Mouse (Mus musculus) small intestine, adult 2 months (tissue): Measurements from ENCODE around the gene Eif2s1. TPM values are rescaled to one million over a fixed set of nuclear protein-coding genes. Genes with fewer than 3 reads are reported as not detected.

Experiments used
- H3K27ac ChIP-seq: fragments of 200-500 bp; 2 replicates; pipeline ENCODE4 v1.5.1; 2012; ENCODE audit warnings: low read depth, low read length, control low read depth, inconsistent platforms; ENCODE audit not compliant: insufficient read depth
- H3K27me3 ChIP-seq: fragments of 200-500 bp; 2 replicates; pipeline ENCODE4 v1.6.1; 2012; ENCODE audit warnings: mild to moderate bottlenecking, moderate library complexity, low read length, inconsistent platforms; ENCODE audit not compliant: control insufficient read depth, insufficient read depth
- H3K36me3 ChIP-seq: fragments of 200-500 bp; 2 replicates; pipeline ENCODE4 v1.6.1; 2012; ENCODE audit warnings: mild to moderate bottlenecking, low read length, control low read depth, inconsistent platforms; ENCODE audit not compliant: control insufficient read depth, insufficient read depth
- H3K4me1 ChIP-seq: fragments of 200-500 bp; 2 replicates; pipeline ENCODE4 v1.6.1; 2012; ENCODE audit warnings: low read length, inconsistent platforms, mixed read lengths; ENCODE audit not compliant: control insufficient read depth, insufficient read depth, insufficient read length
- H3K4me3 ChIP-seq: fragments of 200-500 bp; 2 replicates; pipeline ENCODE4 v1.5.1; 2012; ENCODE audit warnings: low read depth, mild to moderate bottlenecking, control low read depth, inconsistent platforms, low read length, moderate library complexity
- CTCF ChIP-seq: fragments of 200-500 bp; IDR thresholded peaks from 2 replicates; pipeline ENCODE4 v1.5.1; 2012; ENCODE audit warnings: low read depth, mild to moderate bottlenecking, control low read depth, inconsistent platforms, low read length, moderate library complexity, mixed read lengths; ENCODE audit not compliant: insufficient replicate concordance, insufficient read length; ENCODE audit errors: extremely low read depth
- POLR2A ChIP-seq: fragments of 200-500 bp; IDR thresholded peaks from 2 replicates; pipeline ENCODE4 v1.6.1; 2012; ENCODE audit warnings: low read depth, mild to moderate bottlenecking, control low read depth, inconsistent platforms, low read length, moderate library complexity
- whole genome bisulfite sequencing: fragments of 180-500 bp; shearing (Covaris S2); methylation state at CpG from one replicate; pipeline ENCODE4 v1.1.7; 2018; 5-methylcytosine and 5-hydroxymethylcytosine counted together
- polyA plus RNA-seq: library from polyadenylated mRNA; depleted of rRNA; stranded (reverse); fragments of >200 nt; gene quantifications from 2 replicates; pipeline ENCODE4 v1.2.3, GENCODE M21; 2012

Gene Eif2s1
- polyA plus RNA-seq, 1 experiment: 2.0 TPM

- peaks cover 9% of the 10 kb centered on the region for H3K36me3 ChIP-seq
- 98% methylated on average over 1 of the region's 1 CpGs for WGBS
- no peak overlapping the region for H3K4me3 ChIP-seq
- TF ChIP-seq CTCF: no peak
- no peak for TF ChIP-seq POLR2A
- no peaks in the 10 kb centered on the region for H3K27me3 ChIP-seq
- no peak overlapping the region for H3K27ac ChIP-seq
- no peaks in the 10 kb centered on the region; the same call in 1 of the 2 replicates for H3K4me1 ChIP-seq
Observed at GRCm38 (mm10) chr12:78865434-78865833, 3.8 kb downstream of the Eif2s1 start.

- H3K4me1 ChIP-seq: no peaks in the 10 kb centered on the region; the same call in 1 of the 2 replicates
- H3K4me3 ChIP-seq: no peak overlapping the region
- no peaks in the 10 kb centered on the region for H3K27me3 ChIP-seq
- peaks cover 13% of the 10 kb centered on the region for H3K36me3 ChIP-seq
- 75% methylated on average over 1 of the region's 1 CpGs for WGBS
- TF ChIP-seq CTCF: no peak
- TF ChIP-seq POLR2A: no peak
- no peak overlapping the region for H3K27ac ChIP-seq
Observed at GRCm38 (mm10) chr12:78868115-78868514, 6.5 kb downstream of the Eif2s1 start.

- WGBS: 95% methylated on average over 3 of the region's 3 CpGs
- TF ChIP-seq POLR2A: no peak
- TF ChIP-seq CTCF: no peak
- H3K36me3 ChIP-seq: peaks cover 37% of the 10 kb centered on the region
Observed at GRCm38 (mm10) chr12:78874581-78874980, 13.0 kb downstream of the Eif2s1 start.

GRCm38 (mm10) chr12:78890062-78890461, 28.4 kb downstream of the Eif2s1 start:
- Histone ChIP-seq H3K4me3 (no peak overlapping the region), H3K27me3 (no peaks in the 10 kb centered on the region), H3K36me3 (peaks cover 29% of the 10 kb centered on the region), H3K27ac (peak overlapping the region; percentile 91), H3K4me1 (peaks cover 3% of the 10 kb centered on the region; the same call in 1 of the 2 replicates)
- TF ChIP-seq CTCF (no peak), POLR2A (no peak)
- WGBS: 17% methylated on average over 1 of the region's 1 CpGs

More at GRCm38 (mm10) chr12:78874581-78874980, 13.0 kb downstream of the Eif2s1 start:
- Histone ChIP-seq H3K4me1 (no peaks in the 10 kb centered on the region), H3K4me3 (no peak overlapping the region), H3K27ac (no peak overlapping the region), H3K27me3 (no peaks in the 10 kb centered on the region)

- TF ChIP-seq POLR2A (no peak), CTCF (no peak)
- no peaks in the 10 kb centered on the region for H3K27me3 ChIP-seq
- WGBS: 89% methylated on average over 2 of the region's 2 CpGs
- H3K27ac ChIP-seq: peak overlapping the region; percentile 91
- peaks cover 3% of the 10 kb centered on the region; the same call in 1 of the 2 replicates for H3K4me1 ChIP-seq
- H3K4me3 ChIP-seq: no peak overlapping the region
- peaks cover 25% of the 10 kb centered on the region for H3K36me3 ChIP-seq
Observed at GRCm38 (mm10) chr12:78891149-78891548, 29.5 kb downstream of the Eif2s1 start.

DNA sequence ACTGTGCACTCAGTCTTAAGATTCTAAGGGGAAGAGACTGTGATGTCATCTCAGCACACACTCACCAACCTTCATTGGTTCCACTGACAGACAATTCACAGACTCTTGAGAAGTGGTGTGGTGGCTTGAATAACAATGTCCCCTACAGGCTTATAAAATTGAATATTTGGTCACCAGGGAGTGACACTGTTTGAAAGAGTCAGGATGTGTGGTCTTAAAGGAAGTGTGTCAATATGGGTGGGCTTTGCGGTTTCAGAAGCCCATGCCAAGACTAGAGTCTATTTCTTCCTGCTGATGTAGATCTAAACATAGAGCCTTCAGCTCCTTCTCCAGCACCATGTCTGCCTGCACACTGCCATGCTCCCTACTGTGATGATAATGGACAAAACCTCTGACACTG, 36.2 kb downstream of the Eif2s1 start:
- Histone ChIP-seq H3K36me3 (peaks cover 19% of the 10 kb centered on the region), H3K4me1 (no peaks in the 10 kb centered on the region), H3K27ac (no peak overlapping the region), H3K27me3 (no peaks in the 10 kb centered on the region), H3K4me3 (no peak overlapping the region)
- TF ChIP-seq CTCF (no peak), POLR2A (no peak)
- WGBS: 89% methylated on average over 1 of the region's 1 CpGs

DNA sequence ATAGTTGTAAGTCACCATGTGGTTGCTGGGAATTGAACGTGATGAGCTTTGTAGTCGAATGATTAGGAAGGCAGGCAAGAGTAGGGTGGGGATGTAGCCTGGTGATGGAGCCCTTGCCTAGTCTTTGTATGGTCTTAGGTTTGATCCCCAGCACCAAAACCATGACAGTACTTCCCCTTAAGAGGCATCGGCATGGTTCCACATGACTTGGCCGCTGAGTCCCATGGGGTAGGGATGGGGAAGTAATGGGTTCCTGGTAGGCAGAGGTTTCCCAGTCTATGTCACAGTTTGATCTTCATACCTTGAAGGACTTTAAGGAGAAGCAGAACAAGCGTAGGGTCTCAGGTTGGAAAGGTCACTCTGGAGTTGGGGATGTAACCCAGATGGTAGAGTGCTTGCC, 39.8 kb downstream of the Eif2s1 start:
- H3K4me3 ChIP-seq: no peak overlapping the region
- no peaks in the 10 kb centered on the region for H3K4me1 ChIP-seq
- WGBS: 87% methylated on average over 5 of the region's 5 CpGs
- H3K27ac ChIP-seq: no peak overlapping the region
- TF ChIP-seq POLR2A (no peak), CTCF (no peak)
- H3K36me3 ChIP-seq: peaks cover 7% of the 10 kb centered on the region
- no peaks in the 10 kb centered on the region for H3K27me3 ChIP-seq
